Mouse (Mus musculus) testis, postnatal 10 days (tissue): ENCODE results near the gene Ephb2.

Source experiments
- DNase-seq: peaks from one replicate; pipeline ENCODE4 v3.0.0; 2021; ENCODE audit warnings: low spot score

Gene Ephb2

DNA sequence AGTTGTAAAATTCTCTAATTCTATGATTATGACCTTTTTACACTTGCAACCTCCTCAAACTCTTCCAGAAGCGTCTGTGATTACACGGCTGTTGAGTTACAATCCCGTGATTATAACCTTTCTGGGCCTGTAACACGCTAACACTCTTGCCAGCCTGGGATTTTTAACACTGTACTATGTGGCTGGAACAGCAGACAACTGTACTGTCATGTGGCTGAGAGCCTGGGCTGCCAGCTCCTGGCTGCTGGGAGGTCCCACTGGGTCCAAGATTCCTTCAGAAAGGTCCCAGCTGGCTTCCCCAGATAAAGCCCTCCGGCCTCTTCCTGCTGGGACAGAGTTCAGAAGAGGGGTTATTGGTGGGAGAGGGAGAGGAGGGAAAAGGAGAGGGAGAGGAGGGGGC lies 104.0 kb downstream of the Ephb2 start:
- DNase-seq: no peak

DNA sequence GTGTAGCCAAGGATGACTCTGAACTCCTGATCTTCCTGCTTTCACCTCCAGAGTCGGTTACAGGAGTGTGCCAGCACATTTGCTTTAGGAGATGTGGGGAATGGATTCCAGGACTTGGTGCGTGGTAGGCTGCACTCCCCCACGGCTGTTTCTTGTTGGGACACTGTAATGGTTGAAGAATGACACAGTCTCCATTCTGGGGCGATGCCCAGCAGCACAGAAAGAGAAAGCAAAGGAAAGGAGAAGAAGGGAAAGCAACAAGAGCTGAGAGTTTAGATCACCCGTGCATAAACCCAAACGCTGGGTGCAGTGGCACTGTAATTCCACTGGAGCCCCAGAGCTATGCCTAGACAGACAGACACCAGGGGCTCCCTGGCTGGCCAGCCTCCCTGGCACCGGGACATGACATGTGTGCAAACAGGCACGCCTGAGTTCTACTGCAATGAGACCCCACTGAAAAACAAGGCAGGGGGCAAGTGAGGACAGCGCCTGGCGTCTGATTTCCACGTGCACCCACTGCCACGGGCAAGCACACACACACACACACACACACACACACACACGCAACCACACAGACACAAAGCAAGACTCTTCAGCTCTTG lies 104.7 kb downstream of the Ephb2 start:
- no peak for DNase-seq

GRCm38 (mm10) chr4:136730501-136730900 lies 105.3 kb downstream of the Ephb2 start:
- no peak for DNase-seq

GRCm38 (mm10) chr4:136729574-136729973 lies 106.2 kb downstream of the Ephb2 start:
- no peak for DNase-seq

DNA sequence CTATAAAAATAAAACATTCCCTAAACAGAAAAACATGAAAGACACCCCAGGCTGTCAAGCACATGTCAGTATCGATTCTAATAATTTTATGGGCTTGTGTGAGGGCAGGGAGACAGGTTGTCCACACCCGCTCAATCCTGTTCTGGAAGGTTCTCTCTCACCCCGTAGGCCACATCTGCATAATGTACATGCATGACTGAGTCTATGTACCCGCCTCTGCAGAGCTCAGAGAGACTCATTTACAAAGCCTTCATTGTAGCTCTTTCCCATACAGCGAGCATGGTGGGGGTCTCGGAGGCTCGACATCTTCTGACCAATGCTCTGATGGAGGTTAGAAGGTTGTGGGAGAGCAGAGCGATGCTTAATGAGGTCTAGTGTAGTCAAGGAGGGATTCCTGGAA lies 108.8 kb downstream of the Ephb2 start:
- no peak for DNase-seq

GRCm38 (mm10) chr4:136724731-136725130 lies 111.1 kb downstream of the Ephb2 start:
- peak; percentile 55 for DNase-seq

- DNase-seq: no peak
These were observed 113.3 kb downstream of the Ephb2 start for GRCm38 (mm10) chr4:136722361-136723082.

GRCm38 (mm10) chr4:136721937-136722336 lies 113.9 kb downstream of the Ephb2 start:
- no peak for DNase-seq

DNA sequence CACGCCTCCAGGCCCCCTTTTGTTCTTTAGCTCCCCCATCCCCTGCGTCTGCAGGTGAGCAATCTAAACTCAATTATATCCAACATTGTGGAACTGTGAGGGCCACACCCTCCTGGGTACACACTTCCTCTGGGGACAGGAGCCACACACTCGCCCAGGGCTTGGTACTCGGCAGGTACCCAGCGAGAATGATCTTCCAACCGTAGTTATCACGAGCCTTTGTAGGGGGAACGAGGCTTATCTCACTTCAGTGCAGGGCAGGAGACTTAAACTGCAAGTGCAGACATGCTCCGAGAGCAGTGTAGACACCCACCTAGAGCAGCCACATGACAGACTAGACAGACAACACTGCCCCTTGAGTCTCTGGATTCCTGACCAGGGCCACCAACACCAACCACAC lies 115.8 kb downstream of the Ephb2 start:
- no peak for DNase-seq

- no peak for DNase-seq
These were observed 117.4 kb downstream of the Ephb2 start for GRCm38 (mm10) chr4:136718193-136718986.

DNA sequence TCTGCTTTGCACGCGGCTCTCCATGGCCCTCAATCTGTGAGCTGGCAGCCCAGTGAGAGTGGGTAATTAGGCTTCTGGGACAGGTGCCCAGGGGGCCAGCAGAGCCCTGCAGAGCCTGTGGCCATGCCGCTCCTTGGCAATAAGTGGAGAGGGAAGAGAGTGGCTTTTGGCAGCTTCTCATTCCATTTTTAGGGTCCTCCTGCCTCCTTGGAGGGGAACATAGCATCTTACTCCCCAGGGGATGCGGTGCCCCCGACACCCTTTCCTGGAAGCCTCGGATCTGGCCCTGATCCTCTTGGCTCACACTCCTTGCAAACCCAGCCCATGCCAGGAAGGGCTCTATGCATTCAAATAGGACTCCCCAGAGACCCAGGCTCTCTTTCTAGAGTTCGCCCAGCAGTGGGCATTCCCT lies 119.2 kb downstream of the Ephb2 start:
- DNase-seq: no peak

- DNase-seq: no peak
These were observed 121.3 kb downstream of the Ephb2 start for GRCm38 (mm10) chr4:136714530-136714929.

GRCm38 (mm10) chr4:136713889-136714288 lies 121.9 kb downstream of the Ephb2 start:
- DNase-seq: no peak

DNA sequence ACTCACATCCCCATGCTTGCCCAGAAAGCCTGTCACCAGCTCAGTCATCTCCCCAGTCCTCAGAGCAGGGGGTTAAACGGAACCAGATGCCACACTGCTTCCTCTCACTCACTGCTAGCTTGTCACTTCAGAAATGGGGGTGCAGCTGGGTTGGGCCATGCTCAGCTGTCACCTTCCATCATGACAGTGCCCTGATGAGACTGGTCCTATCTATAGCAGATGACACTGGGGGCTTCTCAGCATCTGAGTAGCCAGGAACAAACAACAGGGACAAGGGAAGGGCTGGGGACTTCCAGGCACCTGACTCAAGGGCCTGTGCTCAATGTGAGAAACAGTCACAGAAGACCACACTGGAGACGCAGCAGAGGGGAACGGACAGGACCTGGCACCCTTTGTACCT lies 122.4 kb downstream of the Ephb2 start:
- no peak for DNase-seq

DNA sequence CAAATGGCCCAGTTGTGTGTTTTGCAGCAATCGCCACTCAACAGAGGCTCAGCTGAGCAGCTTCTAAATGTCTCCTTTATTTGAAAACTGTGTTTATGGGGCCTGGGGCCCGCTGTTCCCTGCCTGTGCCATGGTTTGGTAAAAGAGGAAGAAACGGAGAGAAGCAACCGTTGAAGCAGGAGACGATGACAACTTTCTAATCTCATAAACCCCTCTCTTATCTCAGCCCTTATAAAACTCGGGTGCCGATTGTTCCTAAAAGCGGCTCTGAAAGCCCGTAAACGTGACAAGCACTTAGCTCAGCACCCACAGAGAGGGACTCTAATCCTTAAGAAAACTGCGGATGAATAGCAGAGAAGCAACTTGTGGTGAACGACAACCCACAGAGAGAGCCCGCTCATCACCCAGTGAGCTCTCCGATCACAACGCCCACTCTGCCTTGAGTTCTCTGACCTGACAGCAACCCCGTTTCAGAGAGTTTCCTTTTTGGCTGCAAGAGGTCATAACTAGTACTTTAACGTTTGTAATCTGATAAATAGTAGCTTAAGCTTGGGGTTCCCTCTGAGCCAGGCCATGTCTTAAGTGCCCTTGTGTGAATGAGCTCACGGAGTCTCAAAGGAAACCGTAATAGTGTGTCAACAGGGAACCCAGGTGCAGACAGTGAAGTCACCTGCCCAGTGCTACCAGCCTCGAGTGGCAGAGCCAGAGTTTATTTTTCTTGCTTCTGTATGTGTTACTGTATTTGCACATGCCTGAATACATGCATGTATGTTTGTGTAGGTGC lies 123.6 kb downstream of the Ephb2 start:
- no peak for DNase-seq

GRCm38 (mm10) chr4:136710345-136710744 lies 125.4 kb downstream of the Ephb2 start:
- no peak for DNase-seq

- DNase-seq: no peak
These were observed 126.8 kb downstream of the Ephb2 start for GRCm38 (mm10) chr4:136708956-136709355.

- DNase-seq: no peak
These were observed 129.1 kb downstream of the Ephb2 start for GRCm38 (mm10) chr4:136706696-136707095.

GRCm38 (mm10) chr4:136705091-136705490 lies 130.7 kb downstream of the Ephb2 start:
- no peak for DNase-seq

GRCm38 (mm10) chr4:136704551-136704950 lies 131.2 kb downstream of the Ephb2 start:
- DNase-seq: no peak

DNA sequence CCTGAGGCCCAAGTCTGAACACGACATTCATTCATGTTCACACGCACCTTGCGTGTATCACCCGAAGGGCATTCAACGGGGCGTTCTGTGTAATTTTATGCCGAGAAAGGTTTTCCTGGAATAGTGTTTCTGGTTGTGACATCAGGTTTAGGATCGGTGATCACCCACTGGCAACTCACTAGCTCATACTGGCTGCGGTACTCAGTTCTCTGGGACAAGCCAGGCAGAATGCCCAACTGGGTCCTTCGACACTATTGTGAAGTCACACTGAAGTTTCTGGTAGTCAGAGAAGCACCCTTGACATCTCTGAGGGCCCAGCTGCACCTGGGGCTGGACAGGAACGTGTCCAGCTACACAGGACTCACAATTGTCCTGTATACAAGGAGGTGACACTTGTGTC lies 132.4 kb downstream of the Ephb2 start:
- DNase-seq: no peak

DNA sequence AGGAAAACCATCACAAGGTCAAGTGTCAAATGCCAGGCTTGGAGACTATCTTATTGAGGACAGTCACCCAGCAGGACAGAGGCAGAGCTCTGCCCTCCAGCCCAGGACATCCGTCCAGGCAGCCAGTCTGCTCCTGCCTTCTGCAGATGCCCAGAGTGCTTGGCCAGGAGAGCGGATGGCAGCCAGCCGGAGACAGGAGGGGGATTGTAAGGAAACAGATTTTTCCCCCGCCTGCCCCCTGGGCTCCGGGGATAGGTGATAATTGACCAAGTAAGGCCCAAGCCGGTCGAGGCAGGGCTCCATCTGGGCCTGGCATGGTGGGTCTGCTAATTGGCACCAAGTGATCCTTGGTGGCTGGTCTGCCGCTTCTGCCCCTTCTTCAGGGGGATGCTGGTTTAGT lies 133.3 kb downstream of the Ephb2 start:
- DNase-seq: no peak
